Mouse (Mus musculus): Measurements from ENCODE around the gene Bcas3.

GRCm38 (mm10) chr11:85613586-85613985 lies 260.6 kb downstream of the Bcas3 start:
- TF ChIP-seq POLR2A (IDR thresholded peaks at IDR 0.05; ENCODE audit: insufficient read depth, low read length) = no peak
- TF ChIP-seq CTCF (IDR thresholded peaks at IDR 0.05; ENCODE audit: low read depth, low read length) = no peak
- no peak for TF ChIP-seq EP300 (IDR thresholded peaks at IDR 0.05; ENCODE audit: insufficient read depth, low read depth, low read length)
